Comparison of ENCODE assay signal across 8 mouse cellular contexts in the genomic region with DNA sequence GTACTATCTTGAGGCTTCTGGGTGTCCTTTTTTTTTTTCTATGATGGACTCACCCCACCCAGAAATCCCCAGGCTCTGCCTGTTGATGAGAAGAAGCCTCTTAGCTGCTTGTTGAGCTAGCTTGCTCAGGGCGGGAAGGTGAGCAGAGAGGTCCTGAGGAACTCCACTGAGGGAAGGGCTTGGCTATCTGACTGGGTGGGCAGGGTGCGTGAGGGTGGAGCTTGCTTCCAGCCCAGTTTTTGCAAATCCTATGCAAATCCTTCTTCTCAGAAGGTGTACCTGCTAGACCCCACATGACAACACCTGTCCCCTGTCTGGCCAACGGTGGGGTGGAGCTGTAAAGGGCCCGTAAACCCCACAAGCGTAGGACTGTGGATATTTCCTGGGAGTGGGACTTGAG. TPM values are rescaled to one million over a fixed set of nuclear protein-coding genes. Genes with fewer than 3 reads are reported as not detected.
DNase-seq lines count a peak whose midpoint lies in the region; ATAC-seq and TF ChIP-seq lines count a peak whose summit lies in the region.

Gene Csk (minus strand): TSS at position 349 of the 400 bp plus-strand sequence.

- no peak for ATAC-seq in Patski
- no peak for ATAC-seq in forebrain, embryonic 13.5 days
- no peak for ATAC-seq in hindbrain, postnatal 0 days
- no peak for ATAC-seq in frontal cortex, adult (ENCODE audit: low TSS enrichment)

- no peak for DNase-seq in layer of hippocampus, adult 18-20 months (ENCODE audit: low spot score in 2 of 2)
- no peak for DNase-seq in layer of hippocampus, adult 11-12 months (ENCODE audit: low spot score)
- no peak for DNase-seq in Patski (ENCODE audit: low read depth, low spot score)
- no peak for DNase-seq in hindbrain, postnatal 0 days (ENCODE audit: low spot score)
- no peak for DNase-seq in cerebellum, postnatal 14 days

- no peak within 1 kb of the TSS; the same call in 1 of the 2 replicates for H3K9ac ChIP-seq in forebrain, embryonic 13.5 days
- H3K9ac ChIP-seq in hindbrain, postnatal 0 days (replicated peaks; ENCODE audit: low read length) = no peak within 1 kb of the TSS

- H3K36me3 ChIP-seq in forebrain, embryonic 13.5 days (ENCODE audit: poor library complexity, severe bottlenecking) = no peaks in the 10 kb centered on the region
- H3K36me3 ChIP-seq in hindbrain, postnatal 0 days (ENCODE audit: insufficient read depth, low read length) = no peaks in the 10 kb centered on the region
- no peaks in the 10 kb centered on the region for H3K36me3 ChIP-seq in macrophage (ENCODE audit: inconsistent target)

- H3K27me3 ChIP-seq in Patski = no peaks in the 10 kb centered on the region
- H3K27me3 ChIP-seq in forebrain, embryonic 13.5 days = 0 out of 2 replicates have a peak, but pooled peaks cover 8% of the 10 kb centered on the region
- no peaks in the 10 kb centered on the region for H3K27me3 ChIP-seq in hindbrain, postnatal 0 days (ENCODE audit: insufficient read depth, low read length)

- H3K4me3 ChIP-seq in forebrain, embryonic 13.5 days = no peak within 1 kb of the TSS
- H3K4me3 ChIP-seq in hindbrain, postnatal 0 days (ENCODE audit: low read length) = no peak within 1 kb of the TSS
- no peak within 1 kb of the TSS for H3K4me3 ChIP-seq in macrophage (ENCODE audit: inconsistent target)

- in situ Hi-C loops in Patski (cut with MboI; ENCODE audit: low pct_unique_long_range_greater_than_20kb) = loop anchor here (5.0 kb wide), 1 partner anchor 61 kb away; no protein-coding TSS in a partner anchor

- H3K79me2 ChIP-seq in macrophage (ENCODE audit: inconsistent target) = peaks cover 11% of the 10 kb centered on the region; the same call in 1 of the 2 replicates

- no peaks in the 10 kb centered on the region for H3K9me3 ChIP-seq in forebrain, embryonic 13.5 days (replicated peaks)
- no peaks in the 10 kb centered on the region for H3K9me3 ChIP-seq in hindbrain, postnatal 0 days (ENCODE audit: low read length)

- H3K27ac ChIP-seq in forebrain, embryonic 13.5 days = no peak within 1 kb of the TSS
- no peak within 1 kb of the TSS for H3K27ac ChIP-seq in hindbrain, postnatal 0 days
- peak within 1 kb of the TSS; percentile 98 for H3K27ac ChIP-seq in macrophage

- no peak within 1 kb of the TSS for H3K4me2 ChIP-seq in forebrain, embryonic 13.5 days
- no peak within 1 kb of the TSS for H3K4me2 ChIP-seq in hindbrain, postnatal 0 days (ENCODE audit: low read depth, low read length)

- POLR2A ChIA-PET in Patski (lab: Charles Lee) = interaction anchor here (0.6 kb wide), 1 partner anchor 111 kb away, joined by 4 read pairs; no protein-coding TSS in a partner anchor

- TF ChIP-seq CTCF in Patski (IDR thresholded peaks at IDR 0.05) = no peak
- TF ChIP-seq CTCF in hindbrain, postnatal 0 days (IDR thresholded peaks at IDR 0.05; ENCODE audit: low read depth) = no peak

- CTCF ChIA-PET in Patski (lab: Charles Lee) = interaction anchor here (0.8 to 2.0 kb wide), 3 partner anchors 12 to 58 kb away, joined by 3 to 7 read pairs (median 3); no protein-coding TSS in a partner anchor

- WGBS in forebrain, embryonic 13.5 days = 38% methylated on average over 5 of the region's 5 CpGs
- WGBS in hindbrain, postnatal 0 days = 56% methylated on average over 5 of the region's 5 CpGs
- WGBS in macrophage (ENCODE audit: missing documents) = 94% methylated on average over 5 of the region's 5 CpGs

- H3K4me1 ChIP-seq in forebrain, embryonic 13.5 days = peaks cover 23% of the 10 kb centered on the region
- H3K4me1 ChIP-seq in hindbrain, postnatal 0 days (ENCODE audit: insufficient read depth, low read length) = peaks cover 4% of the 10 kb centered on the region; the same call in 1 of the 2 replicates

RNA-seq across cellular contexts. Expression of gene Csk, which starts in this region (rescaled TPM):
- total RNA-seq in layer of hippocampus, adult 18-20 months (2021) = 10 to 100 TPM; 36.4 to 37.1 TPM
- polyA plus RNA-seq in Patski (2021) (117 TPM), macrophage (2018) (144 to 160 TPM (median 149 TPM) in 3 replicates)
- 35.0 and 39.8 TPM in 2 replicates for polyA plus RNA-seq in forebrain, embryonic 13.5 days (2015; fragmentation: Nextera tagmentation; extraction: Ambion mirVana)
- total RNA-seq in hindbrain, postnatal 0 days (2014; rRNA removed) = 128 and 129 TPM in 2 replicates
- 39.4 and 44.4 TPM in 2 replicates for polyA plus RNA-seq in hindbrain, postnatal 0 days (2015; fragmentation: Nextera tagmentation; extraction: Ambion mirVana)
- 100 to 1,000 TPM in 23 of 26 experiments, 10 to 100 TPM in 3; 76.7 to 430 (median 253) TPM for total RNA-seq in macrophage (2018; cell fraction: chromatin; rRNA removed)
- 100 to 1,000 TPM; 132 to 295 (median 192) TPM for total RNA-seq in macrophage (2018; cell fraction: cytosol; rRNA removed)
- 100 to 1,000 TPM in 23 of 26 experiments, 10 to 100 TPM in 3; 70.9 to 301 (median 184) TPM for total RNA-seq in macrophage (2018; cell fraction: nucleus; rRNA removed)
